Mouse (Mus musculus) layer of hippocampus, adult 9-10 months (tissue): ENCODE data around the gene Slc24a4.
A peak's percentile ranks its signal among the peaks of the same experiment; 100 is the strongest.

Source experiments
- DNase-seq: peaks from one replicate; pipeline ENCODE4 v3.0.0; 2022; ENCODE audit warnings: low spot score

Gene Slc24a4

GRCm38 (mm10) chr12:102285779-102286178, 157.2 kb downstream of the Slc24a4 start:
- DNase-seq = no peak

- no peak for DNase-seq
These were observed 158.3 kb downstream of the Slc24a4 start for GRCm38 (mm10) chr12:102286681-102287414.

GRCm38 (mm10) chr12:102287904-102288602, 159.5 kb downstream of the Slc24a4 start:
- DNase-seq = no peak

- DNase-seq = no peak
These were observed 160.3 kb downstream of the Slc24a4 start for GRCm38 (mm10) chr12:102288846-102289245.

- DNase-seq = no peak
These were observed 161.0 kb downstream of the Slc24a4 start for GRCm38 (mm10) chr12:102289568-102289967.

- no peak for DNase-seq
These were observed 162.1 kb downstream of the Slc24a4 start for GRCm38 (mm10) chr12:102290662-102291061.

GRCm38 (mm10) chr12:102291686-102292085, 163.2 kb downstream of the Slc24a4 start:
- no peak for DNase-seq

- DNase-seq = no peak
These were observed 164.1 kb downstream of the Slc24a4 start for GRCm38 (mm10) chr12:102292501-102293215.

GRCm38 (mm10) chr12:102294634-102295033, 166.1 kb downstream of the Slc24a4 start:
- DNase-seq = no peak

GRCm38 (mm10) chr12:102295230-102295629, 166.7 kb downstream of the Slc24a4 start:
- DNase-seq = no peak

GRCm38 (mm10) chr12:102295662-102296061, 167.1 kb downstream of the Slc24a4 start:
- DNase-seq = no peak

GRCm38 (mm10) chr12:102296361-102296760, 167.8 kb downstream of the Slc24a4 start:
- no peak for DNase-seq

- DNase-seq = no peak
These were observed 168.4 kb downstream of the Slc24a4 start for GRCm38 (mm10) chr12:102296967-102297366.

GRCm38 (mm10) chr12:102299209-102299608, 170.7 kb downstream of the Slc24a4 start:
- DNase-seq = no peak

GRCm38 (mm10) chr12:102301585-102301984, 173.1 kb downstream of the Slc24a4 start:
- no peak for DNase-seq

GRCm38 (mm10) chr12:102302322-102302721, 173.8 kb downstream of the Slc24a4 start:
- DNase-seq = no peak

GRCm38 (mm10) chr12:102302831-102303351, 174.4 kb downstream of the Slc24a4 start:
- DNase-seq = no peak

- DNase-seq = no peak
These were observed 175.3 kb downstream of the Slc24a4 start for GRCm38 (mm10) chr12:102303867-102304266.

GRCm38 (mm10) chr12:102305069-102305836, 176.7 kb downstream of the Slc24a4 start:
- DNase-seq = no peak

GRCm38 (mm10) chr12:102308001-102308456, 179.5 kb downstream of the Slc24a4 start:
- DNase-seq = no peak

GRCm38 (mm10) chr12:102308457-102309011, 180.0 kb downstream of the Slc24a4 start:
- DNase-seq = peak; percentile 47
